Mouse (Mus musculus): ENCODE measurements around the gene Usp7. TPM values are rescaled to one million over a fixed set of nuclear protein-coding genes. Genes with fewer than 3 reads are reported as not detected.
A peak's percentile ranks its signal among the peaks of the same experiment; 100 is the strongest.

Gene Usp7
- polyA plus RNA-seq, 2 experiments, result 35.5 to 57.5 TPM

DNA sequence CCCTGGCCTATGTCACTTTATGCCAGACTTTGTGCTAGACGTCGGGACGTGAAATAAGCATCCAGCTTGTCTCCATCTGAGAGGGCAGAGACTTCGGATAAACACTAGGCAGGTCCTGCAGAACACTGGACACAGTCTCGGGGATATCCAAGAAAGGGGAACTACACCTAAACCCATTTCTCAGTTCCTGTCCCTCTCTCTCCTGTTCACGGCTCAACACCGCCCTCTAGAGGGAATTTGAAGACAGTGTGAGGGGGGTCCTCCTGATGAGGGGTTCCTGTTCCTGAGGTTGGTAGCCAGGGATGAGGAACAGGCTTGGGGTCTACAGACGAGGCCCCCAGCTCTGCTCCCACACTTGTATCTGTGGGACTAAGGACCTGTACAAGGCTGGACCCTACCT is 117.9 kb downstream of the Usp7 start:
- TF ChIP-seq EP300 (IDR thresholded peaks at IDR 0.05; ENCODE audit: low read depth) (no peak), CTCF (IDR thresholded peaks at IDR 0.05; ENCODE audit: low read depth) (peak; percentile 94)
- no peaks in the 10 kb centered on the region for H3K9me3 ChIP-seq (ENCODE audit: control insufficient read depth, low read length)
- H3K4me3 ChIP-seq (ENCODE audit: insufficient read depth in 1 of 2, low read depth in 2 of 2, low read length in 2 of 2), result no peak overlapping the region
- H3K9ac ChIP-seq (replicated peaks), result no peak overlapping the region; the same call in 1 of the 2 replicates
- peak; percentile 59 to 72 (median 61) for DNase-seq (ENCODE audit: low read depth in 3 of 3, low spot score in 3 of 3)
- H3K27me3 ChIP-seq (ENCODE audit: control insufficient read depth, insufficient read depth, low read length), result no peaks in the 10 kb centered on the region
- H3K4me1 ChIP-seq (replicated peaks; ENCODE audit: control insufficient read depth in 2 of 2, insufficient read depth in 2 of 2, low read length in 1 of 2), result peaks cover 66 to 79% of the 10 kb centered on the region in 2 experiments
- WGBS (ENCODE audit: insufficient replicate concordance), result 1% methylated on average over 8 of the region's 8 CpGs
- no peak for ATAC-seq (ENCODE audit: insufficient read depth)
- H3K4me2 ChIP-seq (ENCODE audit: low read depth), result peak overlapping the region; percentile 58
- H3K36me3 ChIP-seq (replicated peaks; ENCODE audit: control insufficient read depth, insufficient read depth, low read depth), result peaks cover under 1% of the 10 kb centered on the region; the same call in 1 of the 2 replicates
- no peak overlapping the region for H3K27ac ChIP-seq

- H3K27ac ChIP-seq, result no peak overlapping the region; the same call in none of the 2 replicates
- peaks cover 7% of the 10 kb centered on the region for H3K36me3 ChIP-seq (replicated peaks; ENCODE audit: control insufficient read depth, insufficient read depth, low read depth)
- peak overlapping the region; percentile 95 for H3K4me2 ChIP-seq (ENCODE audit: low read depth)
- WGBS (ENCODE audit: insufficient replicate concordance), result 51% methylated on average over 6 of the region's 6 CpGs
- no peak for DNase-seq (ENCODE audit: low read depth in 3 of 3, low spot score in 3 of 3)
- H3K4me3 ChIP-seq (ENCODE audit: insufficient read depth in 1 of 2, low read depth in 2 of 2, low read length in 2 of 2), result no peak overlapping the region
- no peaks in the 10 kb centered on the region for H3K9me3 ChIP-seq (ENCODE audit: control insufficient read depth, low read length)
- no peaks in the 10 kb centered on the region for H3K27me3 ChIP-seq (ENCODE audit: control insufficient read depth, insufficient read depth, low read length)
- peak overlapping the region; percentile 25; the same call in 1 of the 2 replicates for H3K9ac ChIP-seq (replicated peaks)
- ATAC-seq (ENCODE audit: insufficient read depth), result no peak
- TF ChIP-seq CTCF (IDR thresholded peaks at IDR 0.05; ENCODE audit: low read depth) (no peak), EP300 (IDR thresholded peaks at IDR 0.05; ENCODE audit: low read depth) (no peak)
- H3K4me1 ChIP-seq (replicated peaks; ENCODE audit: control insufficient read depth in 2 of 2, insufficient read depth in 2 of 2, low read length in 1 of 2), result peaks cover 57 to 72% of the 10 kb centered on the region in 2 experiments
Measured at GRCm38 (mm10) chr16:8673343-8673742, 118.8 kb downstream of the Usp7 start.

DNA sequence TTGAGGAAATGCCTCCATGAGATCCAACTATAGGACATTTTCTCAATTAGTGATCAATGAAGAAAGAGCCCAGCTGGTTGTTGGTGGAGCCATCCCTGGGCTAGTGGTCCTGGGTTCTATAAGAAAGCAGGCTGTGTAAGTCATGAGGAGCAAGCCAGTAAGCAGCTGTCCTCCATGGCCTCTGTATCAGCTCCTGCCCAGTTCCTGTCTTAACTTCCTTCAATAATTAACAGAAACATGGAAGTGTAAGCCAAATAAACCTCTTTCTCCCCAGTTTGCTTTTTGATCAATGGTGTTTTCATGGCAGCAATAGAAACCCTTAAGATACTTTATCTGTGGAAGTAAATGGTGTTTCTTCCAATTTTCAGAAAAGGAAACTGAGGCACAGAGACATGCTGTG is 119.3 kb downstream of the Usp7 start:
- TF ChIP-seq EP300 (IDR thresholded peaks at IDR 0.05; ENCODE audit: low read depth) (no peak), CTCF (IDR thresholded peaks at IDR 0.05; ENCODE audit: low read depth) (no peak)
- DNase-seq (ENCODE audit: low read depth in 3 of 3, low spot score in 3 of 3) (no peak), ATAC-seq (ENCODE audit: insufficient read depth) (no peak)
- Histone ChIP-seq H3K9ac (replicated peaks) (peak overlapping the region; percentile 85), H3K27ac (peak overlapping the region; percentile 84), H3K9me3 (ENCODE audit: control insufficient read depth, low read length) (no peaks in the 10 kb centered on the region), H3K4me1 (replicated peaks; ENCODE audit: control insufficient read depth in 2 of 2, insufficient read depth in 2 of 2, low read length in 1 of 2) (peaks cover 57 to 73% of the 10 kb centered on the region in 2 experiments), H3K4me3 (ENCODE audit: insufficient read depth in 1 of 2, low read depth in 2 of 2, low read length in 2 of 2) (peak overlapping the region in 1 of 2 experiments; percentile 80; a peak in 2 of 4 replicates), H3K4me2 (ENCODE audit: low read depth) (peak overlapping the region; percentile 95), H3K27me3 (ENCODE audit: control insufficient read depth, insufficient read depth, low read length) (no peaks in the 10 kb centered on the region), H3K36me3 (replicated peaks; ENCODE audit: control insufficient read depth, insufficient read depth, low read depth) (peaks cover 7% of the 10 kb centered on the region)

GRCm38 (mm10) chr16:8672350-8672687 is 119.8 kb downstream of the Usp7 start:
- H3K27me3 ChIP-seq (ENCODE audit: control insufficient read depth, insufficient read depth, low read length), result no peaks in the 10 kb centered on the region
- peak overlapping the region; percentile 60 to 80 for H3K4me3 ChIP-seq (ENCODE audit: insufficient read depth in 1 of 2, low read depth in 2 of 2, low read length in 2 of 2)
- TF ChIP-seq EP300 (IDR thresholded peaks at IDR 0.05; ENCODE audit: low read depth) (peak; percentile 16; the same call in 1 of the 2 replicates), CTCF (IDR thresholded peaks at IDR 0.05; ENCODE audit: low read depth) (no peak)
- H3K36me3 ChIP-seq (replicated peaks; ENCODE audit: control insufficient read depth, insufficient read depth, low read depth), result peaks cover 7% of the 10 kb centered on the region
- peak overlapping the region; percentile 85 for H3K9ac ChIP-seq (replicated peaks)
- H3K27ac ChIP-seq, result peak overlapping the region; percentile 84
- H3K9me3 ChIP-seq (ENCODE audit: control insufficient read depth, low read length), result no peaks in the 10 kb centered on the region
- H3K4me1 ChIP-seq (replicated peaks; ENCODE audit: control insufficient read depth in 2 of 2, insufficient read depth in 2 of 2, low read length in 1 of 2), result peaks cover 58 to 73% of the 10 kb centered on the region in 2 experiments
- ATAC-seq (ENCODE audit: insufficient read depth), result no peak
- H3K4me2 ChIP-seq (ENCODE audit: low read depth), result peak overlapping the region; percentile 95
- no peak for DNase-seq (ENCODE audit: low read depth in 3 of 3, low spot score in 3 of 3)
- WGBS (ENCODE audit: insufficient replicate concordance), result under 1% methylated on average over 18 of the region's 18 CpGs

- 1% methylated on average over 67 of the region's 67 CpGs for WGBS (ENCODE audit: insufficient replicate concordance)
- Histone ChIP-seq H3K27ac (peak within 1 kb of the TSS; percentile 84), H3K36me3 (replicated peaks; ENCODE audit: control insufficient read depth, insufficient read depth, low read depth) (peaks cover 7% of the 10 kb centered on the region), H3K4me3 (ENCODE audit: insufficient read depth in 1 of 2, low read depth in 2 of 2, low read length in 2 of 2) (peak within 1 kb of the TSS; percentile 72 to 80), H3K27me3 (ENCODE audit: control insufficient read depth, insufficient read depth, low read length) (no peaks in the 10 kb centered on the region), H3K4me2 (ENCODE audit: low read depth) (peak within 1 kb of the TSS; percentile 95), H3K4me1 (replicated peaks; ENCODE audit: control insufficient read depth in 2 of 2, insufficient read depth in 2 of 2, low read length in 1 of 2) (peaks cover 58 to 73% of the 10 kb centered on the region in 2 experiments), H3K9me3 (ENCODE audit: control insufficient read depth, low read length) (no peaks in the 10 kb centered on the region), H3K9ac (replicated peaks) (peak within 1 kb of the TSS; percentile 85)
- TF ChIP-seq EP300 (IDR thresholded peaks at IDR 0.05; ENCODE audit: low read depth) (no peak), CTCF (IDR thresholded peaks at IDR 0.05; ENCODE audit: low read depth) (peak; percentile 63)
- ATAC-seq (ENCODE audit: insufficient read depth), result peak; percentile 81
- peak; percentile 92 to 94 (median 93) for DNase-seq (ENCODE audit: low read depth in 3 of 3, low spot score in 3 of 3)
Measured at GRCm38 (mm10) chr16:8671551-8672349, 120.4 kb downstream of the Usp7 start, which contains the start of gene Carhsp1. Gene Carhsp1, minus strand, starts transcription at chr16:8672155.

Measured in liver, embryonic 14.5 days (tissue).